15 mouse cellular contexts compared by ENCODE assay signal in the genomic region with DNA sequence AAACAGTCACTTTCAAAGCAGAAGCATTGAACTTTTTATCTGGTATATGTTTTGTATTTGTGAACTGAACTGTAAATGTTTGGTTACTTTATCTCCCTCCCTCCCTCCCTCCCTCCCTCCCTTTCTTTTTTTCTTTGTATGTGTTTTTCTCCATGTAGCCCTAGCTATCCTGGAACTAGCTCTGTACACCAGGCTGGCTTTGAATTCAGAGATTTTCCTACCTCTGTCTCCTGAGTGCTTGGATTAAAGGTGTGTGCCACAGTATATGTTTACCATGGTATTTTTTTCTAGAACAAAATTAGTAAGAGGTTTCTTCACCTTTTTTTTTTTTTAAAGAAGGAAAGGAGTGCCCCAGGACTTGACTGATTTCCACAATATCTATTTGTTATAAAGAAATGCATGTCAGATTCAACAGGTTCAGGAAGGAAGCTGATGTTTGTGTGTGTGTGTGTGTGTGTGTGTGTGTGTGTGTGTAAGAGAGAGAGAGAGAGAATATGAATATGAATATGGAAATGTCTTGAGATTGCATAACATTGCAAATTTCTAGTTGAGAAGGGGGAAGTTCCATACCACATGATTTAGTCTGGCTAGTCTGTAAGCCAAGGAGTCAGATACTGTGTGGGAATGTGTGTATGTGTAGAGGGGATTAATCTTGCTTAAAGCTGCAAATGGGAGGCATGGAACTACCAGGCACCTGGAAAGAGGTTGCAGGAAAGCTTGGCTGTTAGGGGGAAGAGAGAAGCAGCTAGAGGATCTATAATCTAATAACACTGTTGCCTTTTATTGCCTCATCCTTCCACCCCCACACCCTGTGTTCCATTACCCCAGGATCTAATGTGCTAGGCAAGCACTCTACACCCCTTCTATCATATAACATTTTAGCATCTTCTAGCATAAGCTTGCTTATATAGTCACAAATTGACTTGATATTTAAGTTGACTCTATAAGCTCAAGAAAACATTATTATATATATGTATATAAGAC. TPM values are rescaled to one million over a fixed set of nuclear protein-coding genes. Genes with fewer than 3 reads are reported as not detected.
DNase-seq lines count a peak whose midpoint lies in the region; ATAC-seq and TF ChIP-seq lines count a peak whose summit lies in the region.
"Had no signal": no experiment of that assay in that cellular context is flagged by ENCODE, and none has a peak within 500 bp of the region (broad histone marks: within the 10 kb centered on the region; RNA-seq: fewer than 3 reads in every experiment).

No protein-coding gene starts in this region.

- no peak overlapping the region for H3K4me3 ChIP-seq in lung, postnatal 0 days (ENCODE audit: low read depth, low read length)
- no peak overlapping the region for H3K4me3 ChIP-seq in macrophage (ENCODE audit: inconsistent target)
- no peak overlapping the region for H3K4me3 ChIP-seq in hindbrain, embryonic 11.5 days (ENCODE audit: low read depth, low read length)
- no peak overlapping the region for H3K4me3 ChIP-seq in hindbrain, embryonic 16.5 days (ENCODE audit: low read length)
- no peak overlapping the region for H3K4me3 ChIP-seq in hindbrain, postnatal 0 days (ENCODE audit: low read length)
- H3K4me3 ChIP-seq: embryonic facial prominence, embryonic 12.5 days; heart, embryonic 10.5 days had no signal

- H3K9ac ChIP-seq in lung, postnatal 0 days (replicated peaks; ENCODE audit: low read depth): no peak overlapping the region
- H3K9ac ChIP-seq in hindbrain, embryonic 11.5 days (ENCODE audit: low read depth, low read length): no peak overlapping the region
- no peak overlapping the region for H3K9ac ChIP-seq in hindbrain, embryonic 16.5 days (ENCODE audit: low read depth, low read length)
- H3K9ac ChIP-seq in hindbrain, postnatal 0 days (replicated peaks; ENCODE audit: low read length): no peak overlapping the region
- H3K9ac ChIP-seq: embryonic facial prominence, embryonic 12.5 days had no signal

- peak; percentile 20 for DNase-seq in lung, postnatal 0 days (ENCODE audit: low spot score)
- no peak for DNase-seq in lung, adult 18-20 months
- DNase-seq in MN1 (ENCODE audit: low spot score): peak; percentile 61
- DNase-seq in telencephalon, adult 2 months (ENCODE audit: low read depth, low spot score): peak; percentile 19
- no peak for DNase-seq in hindbrain, embryonic 11.5 days (ENCODE audit: low spot score)
- DNase-seq in hindbrain, postnatal 0 days (ENCODE audit: low spot score): no peak
- DNase-seq: adrenal gland, postnatal 25 days; gastrocnemius, postnatal 10 days; liver; lung, postnatal 4 days had no signal

- ATAC-seq in lung, postnatal 0 days: no peak; the same call in 1 of the 2 replicates
- no peak for ATAC-seq in hindbrain, embryonic 11.5 days (ENCODE audit: low FRiP score)
- no peak for ATAC-seq in hindbrain, embryonic 16.5 days
- no peak for ATAC-seq in hindbrain, postnatal 0 days

- H3K9me3 ChIP-seq in lung, postnatal 0 days (ENCODE audit: low read length): no peaks in the 10 kb centered on the region
- no peaks in the 10 kb centered on the region for H3K9me3 ChIP-seq in hindbrain, embryonic 11.5 days (ENCODE audit: control insufficient read depth, low read length)
- H3K9me3 ChIP-seq in hindbrain, embryonic 16.5 days (ENCODE audit: control insufficient read depth, low read length): no peaks in the 10 kb centered on the region
- no peaks in the 10 kb centered on the region for H3K9me3 ChIP-seq in hindbrain, postnatal 0 days (ENCODE audit: low read length)
- H3K9me3 ChIP-seq: embryonic facial prominence, embryonic 12.5 days; heart, embryonic 10.5 days had no signal

- H3K36me3 ChIP-seq in lung, postnatal 0 days (ENCODE audit: insufficient read depth, low read length): peaks cover under 1% of the 10 kb centered on the region; the same call in 1 of the 2 replicates
- peaks cover 11% of the 10 kb centered on the region; the same call in 1 of the 2 replicates for H3K36me3 ChIP-seq in macrophage (ENCODE audit: inconsistent target)
- H3K36me3 ChIP-seq in hindbrain, embryonic 11.5 days (ENCODE audit: control insufficient read depth, insufficient read depth, low read length): 0 out of 2 replicates have a peak, but pooled peaks cover 2% of the 10 kb centered on the region
- H3K36me3 ChIP-seq in hindbrain, embryonic 16.5 days (ENCODE audit: control insufficient read depth, insufficient read depth, low read length): peaks cover 13% of the 10 kb centered on the region
- peaks cover 9% of the 10 kb centered on the region; the same call in 1 of the 2 replicates for H3K36me3 ChIP-seq in hindbrain, postnatal 0 days (ENCODE audit: insufficient read depth, low read length)

- H3K4me1 ChIP-seq in lung, postnatal 0 days (ENCODE audit: insufficient read depth, low read depth, low read length): no peaks in the 10 kb centered on the region
- H3K4me1 ChIP-seq in hindbrain, embryonic 11.5 days (replicated peaks; ENCODE audit: control insufficient read depth, insufficient read depth, low read length): no peaks in the 10 kb centered on the region
- no peaks in the 10 kb centered on the region for H3K4me1 ChIP-seq in hindbrain, embryonic 16.5 days (ENCODE audit: control insufficient read depth, insufficient read depth, low read depth, low read length)
- H3K4me1 ChIP-seq in hindbrain, postnatal 0 days (ENCODE audit: insufficient read depth, low read length): no peaks in the 10 kb centered on the region
- H3K4me1 ChIP-seq: embryonic facial prominence, embryonic 12.5 days; heart, embryonic 10.5 days had no signal

- no peaks in the 10 kb centered on the region for H3K27me3 ChIP-seq in lung, postnatal 0 days (replicated peaks; ENCODE audit: insufficient read depth, low read length)
- no peaks in the 10 kb centered on the region for H3K27me3 ChIP-seq in hindbrain, embryonic 11.5 days (ENCODE audit: control insufficient read depth, insufficient read depth, low read length)
- no peaks in the 10 kb centered on the region for H3K27me3 ChIP-seq in hindbrain, embryonic 16.5 days (replicated peaks; ENCODE audit: control insufficient read depth, insufficient read depth, low read length)
- H3K27me3 ChIP-seq in hindbrain, postnatal 0 days (ENCODE audit: insufficient read depth, low read length): no peaks in the 10 kb centered on the region
- H3K27me3 ChIP-seq: embryonic facial prominence, embryonic 12.5 days had no signal

- peaks cover 75% of the 10 kb centered on the region for H3K79me2 ChIP-seq in macrophage (ENCODE audit: inconsistent target)

- no peak overlapping the region for H3K27ac ChIP-seq in lung, postnatal 0 days (ENCODE audit: low read length)
- H3K27ac ChIP-seq in macrophage: peak overlapping the region; percentile 66
- no peak overlapping the region for H3K27ac ChIP-seq in hindbrain, embryonic 11.5 days (ENCODE audit: low read depth, low read length)
- no peak overlapping the region for H3K27ac ChIP-seq in hindbrain, embryonic 16.5 days (ENCODE audit: low read depth, low read length)
- H3K27ac ChIP-seq in hindbrain, postnatal 0 days: no peak overlapping the region
- H3K27ac ChIP-seq: embryonic facial prominence, embryonic 12.5 days; heart, embryonic 10.5 days; kidney, postnatal 0 days had no signal

- no peak for TF ChIP-seq CTCF in lung, postnatal 0 days (IDR thresholded peaks at IDR 0.05)
- TF ChIP-seq CTCF in hindbrain, postnatal 0 days (IDR thresholded peaks at IDR 0.05; ENCODE audit: low read depth): no peak

- no peak for TF ChIP-seq EP300 in lung, postnatal 0 days (IDR thresholded peaks at IDR 0.05)

- H3K4me2 ChIP-seq in lung, postnatal 0 days (replicated peaks; ENCODE audit: low read depth, low read length): no peak overlapping the region
- no peak overlapping the region for H3K4me2 ChIP-seq in hindbrain, embryonic 11.5 days (replicated peaks; ENCODE audit: low read depth, low read length)
- no peak overlapping the region for H3K4me2 ChIP-seq in hindbrain, embryonic 16.5 days (ENCODE audit: low read length)
- no peak overlapping the region for H3K4me2 ChIP-seq in hindbrain, postnatal 0 days (ENCODE audit: low read depth, low read length)
- H3K4me2 ChIP-seq: embryonic facial prominence, embryonic 12.5 days had no signal

RNA-seq across cellular contexts. Expression of gene Herc1, which starts 24.5 kb away (rescaled TPM):
- polyA plus RNA-seq in lung, postnatal 0 days (2015; fragmentation: Nextera tagmentation; extraction: Ambion mirVana): 11.8 and 12.9 TPM in 2 replicates
- 100 to 1,000 TPM; 145 to 593 (median 456) TPM for total RNA-seq in macrophage (2018; cell fraction: chromatin; rRNA removed)
- 10 to 100 TPM; 21.6 to 67.1 (median 45.1) TPM for total RNA-seq in macrophage (2018; cell fraction: cytosol; rRNA removed)
- total RNA-seq in macrophage (2018; cell fraction: nucleus; rRNA removed): 100 to 1,000 TPM; 106 to 353 (median 215) TPM
- 20.5 to 30.4 TPM (median 28.0 TPM) in 3 replicates for polyA plus RNA-seq in macrophage (2018)
- 36.6 and 42.2 TPM in 2 replicates for polyA plus RNA-seq in hindbrain, embryonic 11.5 days (2014; fragmentation: Nextera tagmentation; extraction: Ambion mirVana)
- 39.4 and 39.8 TPM in 2 replicates for polyA plus RNA-seq in hindbrain, embryonic 16.5 days (2015; fragmentation: Nextera tagmentation; extraction: Ambion mirVana)
- 91.5 and 104 TPM in 2 replicates for total RNA-seq in hindbrain, postnatal 0 days (2014; rRNA removed)
- 30.3 and 30.7 TPM in 2 replicates for polyA plus RNA-seq in hindbrain, postnatal 0 days (2015; fragmentation: Nextera tagmentation; extraction: Ambion mirVana)

Comparison
In these comparisons a context has a peak if more than half of its experiments do, and no peak if none do; other contexts are left out.
1. DNase-seq: peak in lung, postnatal 0 days (single experiment), MN1 (single experiment) and telencephalon, adult 2 months (single experiment); none in lung, adult 18-20 months (0 of 2), hindbrain, embryonic 11.5 days (single experiment) and hindbrain, postnatal 0 days (single experiment).